Mouse (Mus musculus) heart, embryonic 12.5 days (tissue): ENCODE data around the gene Alox15. TPM values are rescaled to one million over a fixed set of nuclear protein-coding genes. Genes with fewer than 3 reads are reported as not detected.

Experiments
- ATAC-seq: fragments of 200-750 bp; cut with Nextera tagmentation; 2 replicates; pipeline ENCODE4 v1.8.0; 2017; ENCODE audit warnings: moderate TSS enrichment, moderate library complexity; ENCODE audit not compliant: insufficient number of reproducible peaks, low FRiP score
- H3K27ac ChIP-seq: fragments of 300-500 bp; sonication (generic); 2 replicates; pipeline ENCODE4 v1.5.1; 2016; ENCODE audit warnings: mild to moderate bottlenecking, moderate library complexity; ENCODE audit not compliant: poor library complexity, severe bottlenecking
- H3K27me3 ChIP-seq: fragments of 300-500 bp; sonication (generic); replicated peaks from 2 replicates; pipeline ENCODE4 v1.6.1; 2016; ENCODE audit warnings: mild to moderate bottlenecking, moderate library complexity
- H3K36me3 ChIP-seq: fragments of 300-500 bp; sonication (generic); 2 replicates; pipeline ENCODE4 v1.6.1; 2016; ENCODE audit warnings: mild to moderate bottlenecking, moderate library complexity
- H3K4me1 ChIP-seq: fragments of 300-500 bp; sonication (generic); replicated peaks from 2 replicates; pipeline ENCODE4 v1.6.1; 2016; ENCODE audit warnings: mild to moderate bottlenecking
- H3K4me2 ChIP-seq: fragments of 300-500 bp; sonication (generic); 2 replicates; pipeline ENCODE4 v1.6.1; 2016; ENCODE audit warnings: mild to moderate bottlenecking, moderate library complexity
- H3K4me3 ChIP-seq: fragments of 300-500 bp; sonication (generic); 2 replicates; pipeline ENCODE4 v1.5.1; 2016; ENCODE audit warnings: mild to moderate bottlenecking
- H3K9ac ChIP-seq: fragments of 300-500 bp; sonication (generic); 2 replicates; pipeline ENCODE4 v1.6.1; 2016; ENCODE audit warnings: mild to moderate bottlenecking, moderate library complexity
- H3K9me3 ChIP-seq: fragments of 300-500 bp; sonication (generic); replicated peaks from 2 replicates; pipeline ENCODE4 v1.6.1; 2016; ENCODE audit warnings: mild to moderate bottlenecking, moderate library complexity
- WGBS: fragments of 180-500 bp; shearing (Covaris S2); methylation state at CpG from one replicate; pipeline ENCODE4 v1.1.7; 2016; 5-methylcytosine and 5-hydroxymethylcytosine counted together
- polyA plus RNA-seq: library from polyadenylated mRNA; unstranded; fragments of >200 nt; fragmentation: Nextera tagmentation; extraction: Ambion mirVana; gene quantifications from 2 replicates; pipeline ENCODE4 v1.2.1, GENCODE M21; 2016

Gene Alox15
- polyA plus RNA-seq, 1 experiment from 2014 or later, result 0.06 TPM

DNA sequence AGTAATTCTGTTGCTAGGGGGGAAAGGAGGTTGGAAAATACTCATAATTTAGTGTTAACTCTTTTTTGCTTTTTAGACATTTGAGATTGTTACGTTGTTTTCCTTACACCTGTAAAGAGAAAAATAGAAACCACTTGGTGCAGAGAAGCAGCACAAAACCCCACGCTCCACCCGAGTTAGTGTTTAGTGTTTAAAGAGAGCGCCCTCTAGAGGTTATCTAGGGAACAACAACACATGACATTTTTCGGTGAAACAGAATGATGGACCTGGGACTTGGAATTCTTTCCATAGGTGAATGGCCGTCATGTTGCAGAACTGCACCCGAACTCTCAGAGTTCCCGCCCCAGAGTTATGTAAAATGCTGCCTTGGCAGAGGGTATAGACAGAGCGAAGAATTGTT is 42.5 kb downstream of the Alox15 start:
- 21% methylated on average over 9 of the region's 9 CpGs for WGBS
- Histone ChIP-seq H3K27me3 (peaks cover 10% of the 10 kb centered on the region; the same call in 1 of the 2 replicates), H3K27ac (no peak overlapping the region), H3K36me3 (no peaks in the 10 kb centered on the region), H3K4me2 (no peak overlapping the region), H3K9me3 (no peaks in the 10 kb centered on the region), H3K9ac (no peak overlapping the region), H3K4me3 (no peak overlapping the region), H3K4me1 (no peaks in the 10 kb centered on the region)
- no peak for ATAC-seq

DNA sequence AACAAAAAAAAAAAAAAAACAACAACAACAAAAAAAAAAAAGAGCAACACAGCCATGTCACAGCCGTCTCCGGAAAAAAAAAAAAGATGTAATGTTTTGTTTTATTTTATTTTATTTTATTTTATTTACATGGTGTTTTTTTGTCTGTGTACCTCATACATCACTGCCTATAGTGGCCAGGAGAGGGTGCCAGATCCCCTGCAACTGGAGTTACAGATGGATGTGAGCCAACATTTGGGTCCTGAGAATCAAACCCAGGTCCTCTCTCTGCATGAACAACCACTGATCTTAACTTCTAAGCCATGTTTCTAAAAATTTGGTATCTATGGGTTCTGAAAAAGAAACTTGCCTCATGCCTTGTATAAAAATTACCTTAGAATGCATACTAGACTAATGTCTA is 43.5 kb downstream of the Alox15 start:
- Histone ChIP-seq H3K9ac (no peak overlapping the region), H3K9me3 (no peaks in the 10 kb centered on the region), H3K27me3 (peaks cover 10% of the 10 kb centered on the region; the same call in 1 of the 2 replicates), H3K4me1 (no peaks in the 10 kb centered on the region), H3K4me2 (no peak overlapping the region), H3K36me3 (no peaks in the 10 kb centered on the region), H3K4me3 (no peak overlapping the region), H3K27ac (no peak overlapping the region)
- 87% methylated on average over 2 of the region's 2 CpGs for WGBS
- ATAC-seq, result no peak

DNA sequence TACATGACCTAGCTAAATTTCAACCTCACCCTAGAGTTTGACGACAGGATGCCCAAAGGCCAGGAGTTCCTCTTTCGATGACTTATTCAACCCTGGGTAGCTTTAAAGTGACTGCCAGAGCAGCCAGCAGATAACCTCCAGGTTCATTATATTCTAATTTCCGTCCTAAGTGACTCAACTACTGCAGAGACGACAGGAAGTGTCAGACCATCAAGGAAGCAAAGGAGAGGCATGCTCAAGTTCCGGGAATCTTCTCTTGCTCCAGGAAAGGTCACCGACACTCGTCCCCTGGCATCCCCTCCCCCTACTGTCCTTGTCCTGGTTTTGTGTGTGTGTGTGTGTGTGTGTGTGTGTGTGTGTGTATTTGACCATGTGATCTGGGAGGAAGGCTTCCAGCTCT is 45.7 kb downstream of the Alox15 start:
- 44% methylated on average over 7 of the region's 7 CpGs for WGBS
- Histone ChIP-seq H3K9me3 (peaks cover 3% of the 10 kb centered on the region), H3K9ac (no peak overlapping the region), H3K4me3 (no peak overlapping the region), H3K4me2 (no peak overlapping the region), H3K4me1 (no peaks in the 10 kb centered on the region), H3K27me3 (no peaks in the 10 kb centered on the region; the same call in 1 of the 2 replicates), H3K27ac (no peak overlapping the region), H3K36me3 (no peaks in the 10 kb centered on the region)
- no peak for ATAC-seq

DNA sequence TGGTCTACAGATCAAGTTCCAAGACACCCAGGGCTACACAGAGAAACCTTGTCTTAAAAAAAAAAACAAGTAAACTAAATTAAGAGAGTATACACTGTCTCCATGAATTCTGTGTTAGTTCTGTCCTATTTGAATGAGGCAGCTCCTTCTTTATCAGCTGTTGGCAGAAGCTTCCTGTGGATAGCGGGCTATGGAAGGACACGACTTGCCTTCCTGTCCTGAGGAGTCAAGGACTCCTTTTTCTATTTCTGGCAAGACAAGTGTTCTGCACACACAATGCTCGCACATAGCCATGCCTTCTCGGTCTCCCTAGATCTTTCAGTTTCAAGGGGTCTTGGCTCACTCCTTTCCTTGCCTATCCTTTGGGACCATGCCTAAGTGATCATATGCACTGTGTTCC is 49.5 kb downstream of the Alox15 start:
- H3K9me3 ChIP-seq, result peaks cover 6% of the 10 kb centered on the region
- H3K9ac ChIP-seq, result no peak overlapping the region
- no peaks in the 10 kb centered on the region for H3K36me3 ChIP-seq
- WGBS, result 39% methylated on average over 4 of the region's 4 CpGs
- H3K27ac ChIP-seq, result peak overlapping the region; percentile 42; the same call in 1 of the 2 replicates
- ATAC-seq, result 0 out of 2 replicates have a peak, but pooled peaks have one; percentile 29
- no peak overlapping the region for H3K4me2 ChIP-seq
- no peak overlapping the region for H3K4me3 ChIP-seq
- H3K4me1 ChIP-seq, result 0 out of 2 replicates have a peak, but pooled peaks cover 5% of the 10 kb centered on the region
- no peaks in the 10 kb centered on the region for H3K27me3 ChIP-seq

DNA sequence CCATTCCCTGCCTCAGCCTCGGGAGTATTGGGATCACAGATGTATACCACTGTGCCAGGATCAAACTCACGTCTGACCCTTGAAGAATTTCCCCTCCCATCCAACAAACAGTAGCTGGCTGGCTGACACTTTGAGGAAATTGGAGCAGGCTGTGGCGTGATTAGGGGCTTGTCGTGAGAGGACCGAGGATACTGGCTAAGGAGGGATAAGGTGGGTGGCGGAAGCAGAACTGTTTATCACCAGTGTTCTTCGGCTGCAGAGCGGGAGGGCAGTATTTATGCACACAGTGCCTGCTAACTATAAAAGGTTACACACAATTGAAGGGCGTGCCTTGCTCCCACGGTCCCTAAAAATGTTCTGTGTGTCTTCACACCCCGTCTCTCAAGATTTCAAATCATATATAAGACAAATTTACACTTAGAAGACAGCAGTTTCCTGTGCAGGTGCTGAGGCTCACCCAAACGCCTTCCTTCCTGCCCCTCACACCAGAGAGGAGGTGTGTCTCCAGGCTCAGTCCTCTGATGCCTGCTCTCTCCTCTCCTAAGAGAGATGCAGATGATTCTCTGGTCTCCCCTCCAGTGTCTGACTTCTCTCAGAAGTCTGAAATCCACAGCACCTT is 53.9 kb downstream of the Alox15 start:
- Histone ChIP-seq H3K36me3 (no peaks in the 10 kb centered on the region), H3K4me1 (peaks cover 7% of the 10 kb centered on the region; the same call in 1 of the 2 replicates), H3K9ac (no peak overlapping the region), H3K4me2 (no peak overlapping the region), H3K27ac (no peak overlapping the region; the same call in 1 of the 2 replicates), H3K4me3 (no peak overlapping the region), H3K9me3 (peaks cover 10% of the 10 kb centered on the region), H3K27me3 (no peaks in the 10 kb centered on the region)
- no peak; the same call in 1 of the 2 replicates for ATAC-seq
- WGBS, result 40% methylated on average over 12 of the region's 12 CpGs

DNA sequence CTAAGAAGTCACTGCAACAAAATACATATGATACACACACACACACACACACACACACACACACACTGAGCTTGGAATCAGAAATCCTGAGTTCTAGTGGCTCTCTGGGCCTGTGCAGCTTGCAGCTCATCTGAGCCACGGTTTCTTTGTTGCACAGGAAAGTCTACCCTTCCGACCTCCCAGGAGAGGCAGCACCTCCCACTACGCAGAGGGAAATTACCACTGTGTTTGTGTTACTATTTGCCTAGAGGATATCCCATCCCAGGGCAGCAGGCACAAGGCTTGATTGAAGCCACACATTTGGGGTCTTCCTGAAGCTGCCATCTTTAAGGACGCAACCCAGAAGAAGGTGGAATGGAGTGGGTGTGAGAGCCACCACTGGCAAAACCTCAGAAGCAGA is 54.4 kb downstream of the Alox15 start:
- H3K36me3 ChIP-seq, result no peaks in the 10 kb centered on the region
- H3K27me3 ChIP-seq, result no peaks in the 10 kb centered on the region
- H3K9ac ChIP-seq, result no peak overlapping the region
- H3K4me2 ChIP-seq, result no peak overlapping the region
- no peak for ATAC-seq
- 44% methylated on average over 4 of the region's 4 CpGs for WGBS
- peaks cover 10% of the 10 kb centered on the region for H3K9me3 ChIP-seq
- H3K27ac ChIP-seq, result no peak overlapping the region; the same call in 1 of the 2 replicates
- H3K4me1 ChIP-seq, result peaks cover 7% of the 10 kb centered on the region; the same call in 1 of the 2 replicates
- H3K4me3 ChIP-seq, result no peak overlapping the region

Other genes starting within 250 kb of the Alox15 start
- 0.24 TPM in 1 of 2 replicates, not detected in the other for gene Mgl2, start 221.7 kb downstream of the Alox15 start, polyA plus RNA-seq
- not detected in 2 replicates for gene Clec10a, start 195.8 kb downstream of the Alox15 start, polyA plus RNA-seq
- 0.41 and 1.1 TPM in 2 replicates for gene Slc16a11, start 139.3 kb downstream of the Alox15 start, polyA plus RNA-seq
- 7.7 and 9.1 TPM in 2 replicates for gene Slc16a13, start 131.0 kb downstream of the Alox15 start, polyA plus RNA-seq
- 17.6 and 19.6 TPM in 2 replicates for gene Bcl6b, start 122.2 kb downstream of the Alox15 start, polyA plus RNA-seq
- gene 0610010K14Rik, start 114.1 kb downstream of the Alox15 start, polyA plus RNA-seq, result 125 and 126 TPM in 2 replicates
- 9.0 and 9.5 TPM in 2 replicates for gene Gm21988, start 112.2 kb downstream of the Alox15 start, polyA plus RNA-seq
- 204 and 207 TPM in 2 replicates for gene Rnasek, start 112.2 kb downstream of the Alox15 start, polyA plus RNA-seq
- gene Alox12, start 96.7 kb downstream of the Alox15 start, polyA plus RNA-seq, result 3.8 and 7.8 TPM in 2 replicates
- not detected in 2 replicates for gene Alox12e, start 29.4 kb downstream of the Alox15 start, polyA plus RNA-seq
- gene Pelp1, start 58.0 kb upstream of the Alox15 start, polyA plus RNA-seq, result 28.4 and 29.3 TPM in 2 replicates
- 13.5 TPM in 2 replicates for gene Arrb2, start 80.6 kb upstream of the Alox15 start, polyA plus RNA-seq
- gene Med11, start 99.9 kb upstream of the Alox15 start, polyA plus RNA-seq, result 22.6 and 24.0 TPM in 2 replicates
- gene Zmynd15, start 107.4 kb upstream of the Alox15 start, polyA plus RNA-seq, result 1.9 and 2.9 TPM in 2 replicates
- gene Cxcl16, start 108.0 kb upstream of the Alox15 start, polyA plus RNA-seq, result 6.1 and 8.6 TPM in 2 replicates
- 9.7 and 11.3 TPM in 2 replicates for gene Tm4sf5, start 153.2 kb upstream of the Alox15 start, polyA plus RNA-seq
- gene Vmo1, start 162.6 kb upstream of the Alox15 start, polyA plus RNA-seq, result 0.30 and 0.54 TPM in 2 replicates
- gene Gltpd2, start 167.2 kb upstream of the Alox15 start, polyA plus RNA-seq, result 0.23 and 0.65 TPM in 2 replicates
- 575 and 577 TPM in 2 replicates for gene Psmb6, start 173.3 kb upstream of the Alox15 start, polyA plus RNA-seq
- not detected in 2 replicates for gene Gm40193, start 180.9 kb upstream of the Alox15 start, polyA plus RNA-seq
- gene Pld2, start 188.0 kb upstream of the Alox15 start, polyA plus RNA-seq, result 12.6 TPM in 2 replicates
- gene Mink1, start 210.8 kb upstream of the Alox15 start, polyA plus RNA-seq, result 13.7 and 14.8 TPM in 2 replicates